Mouse (Mus musculus): ENCODE results near the gene Sec14l1.

Gene Sec14l1

GRCm38 (mm10) chr11:117127250-117127837, 12.4 kb downstream of the Sec14l1 start:
- DNase-seq (ENCODE audit: low read depth, low spot score), result no peak

GRCm38 (mm10) chr11:117127931-117128548, 13.1 kb downstream of the Sec14l1 start:
- no peak for DNase-seq (ENCODE audit: low read depth, low spot score)

GRCm38 (mm10) chr11:117129473-117129872, 14.5 kb downstream of the Sec14l1 start:
- DNase-seq (ENCODE audit: low read depth, low spot score), result no peak

GRCm38 (mm10) chr11:117130068-117130467, 15.1 kb downstream of the Sec14l1 start:
- DNase-seq (ENCODE audit: low read depth, low spot score), result no peak

GRCm38 (mm10) chr11:117130888-117131287, 15.9 kb downstream of the Sec14l1 start:
- DNase-seq (ENCODE audit: low read depth, low spot score), result no peak

GRCm38 (mm10) chr11:117131450-117131849, 16.5 kb downstream of the Sec14l1 start:
- no peak for DNase-seq (ENCODE audit: low read depth, low spot score)

GRCm38 (mm10) chr11:117134776-117135387, 19.9 kb downstream of the Sec14l1 start:
- DNase-seq (ENCODE audit: low read depth, low spot score), result no peak

- DNase-seq (ENCODE audit: low read depth, low spot score), result no peak
These were observed 20.7 kb downstream of the Sec14l1 start for GRCm38 (mm10) chr11:117135457-117136290.

GRCm38 (mm10) chr11:117136880-117137279, 21.9 kb downstream of the Sec14l1 start:
- no peak for DNase-seq (ENCODE audit: low read depth, low spot score)

GRCm38 (mm10) chr11:117138213-117138761, 23.3 kb downstream of the Sec14l1 start:
- no peak for DNase-seq (ENCODE audit: low read depth, low spot score)

- no peak for DNase-seq (ENCODE audit: low read depth, low spot score)
These were observed 24.0 kb downstream of the Sec14l1 start for GRCm38 (mm10) chr11:117138795-117139463.

GRCm38 (mm10) chr11:117141376-117142001, 26.5 kb downstream of the Sec14l1 start:
- DNase-seq (ENCODE audit: low read depth, low spot score), result no peak

- no peak for DNase-seq (ENCODE audit: low read depth, low spot score)
These were observed 27.5 kb downstream of the Sec14l1 start for GRCm38 (mm10) chr11:117142507-117142906.

- no peak for DNase-seq (ENCODE audit: low read depth, low spot score)
These were observed 30.6 kb downstream of the Sec14l1 start for GRCm38 (mm10) chr11:117145451-117146117.

GRCm38 (mm10) chr11:117146118-117146506, 31.1 kb downstream of the Sec14l1 start:
- no peak for DNase-seq (ENCODE audit: low read depth, low spot score)

- DNase-seq (ENCODE audit: low read depth, low spot score), result no peak
These were observed 32.0 kb downstream of the Sec14l1 start for GRCm38 (mm10) chr11:117146776-117147536.

GRCm38 (mm10) chr11:117148893-117149685, 34.1 kb downstream of the Sec14l1 start:
- DNase-seq (ENCODE audit: low read depth, low spot score), result no peak

- DNase-seq (ENCODE audit: low read depth, low spot score), result no peak
These were observed 35.5 kb downstream of the Sec14l1 start for GRCm38 (mm10) chr11:117150467-117150966.

GRCm38 (mm10) chr11:117151461-117151860, 36.5 kb downstream of the Sec14l1 start:
- no peak for DNase-seq (ENCODE audit: low read depth, low spot score)
